Mouse (Mus musculus) CH12.LX (cell line): ENCODE measurements around the gene Degs2.

ENCODE experiments used
- CHD1 ChIP-seq: IDR thresholded peaks from 2 replicates; pipeline ENCODE4 v1.6.1; 2012; ENCODE audit warnings: low read depth, low read length, improper control_type of control experiment, inconsistent platforms
- CTCF ChIP-seq, 2 experiments: IDR thresholded peaks in 1 of 2; conservative IDR thresholded peaks in 1 of 2; 2 replicates each; pipeline ENCODE4 v1.5.1; 2011 to 2012; ENCODE audit warnings: low read depth in 2 of 2, low read length in 2 of 2, improper control_type of control experiment in 1 of 2, inconsistent platforms in 1 of 2, mild to moderate bottlenecking in 1 of 2, moderate library complexity in 1 of 2
- EP300 ChIP-seq: IDR thresholded peaks from 2 replicates; pipeline ENCODE4 v1.6.1; 2011; ENCODE audit warnings: low read length, improper control_type of control experiment
- KAT2A ChIP-seq: IDR thresholded peaks from 2 replicates; pipeline ENCODE4 v1.6.1; 2012; ENCODE audit warnings: low read length, improper control_type of control experiment, inconsistent platforms; ENCODE audit not compliant: insufficient replicate concordance
- MAX ChIP-seq: IDR thresholded peaks from 2 replicates; pipeline ENCODE4 v1.6.1; 2011; ENCODE audit warnings: low read length, improper control_type of control experiment
- MEF2A ChIP-seq: IDR thresholded peaks from 2 replicates; pipeline ENCODE4 v1.6.1; 2014; ENCODE audit warnings: low read depth, mild to moderate bottlenecking, inconsistent platforms, low read length, improper control_type of control experiment, borderline replicate concordance
- MXI1 ChIP-seq: IDR thresholded peaks from 2 replicates; pipeline ENCODE4 v1.6.1; 2011; ENCODE audit warnings: mild to moderate bottlenecking, low read depth, low read length, improper control_type of control experiment
- PAX5 ChIP-seq: IDR thresholded peaks from 2 replicates; pipeline ENCODE4 v1.6.1; 2012; ENCODE audit warnings: low read length, inconsistent platforms, mixed read lengths
- POLR2A ChIP-seq: IDR thresholded peaks from 2 replicates; pipeline ENCODE4 v1.6.1; 2011; ENCODE audit warnings: low read depth, mild to moderate bottlenecking, improper control_type of control experiment, low read length
- SIN3A ChIP-seq: IDR thresholded peaks from 2 replicates; pipeline ENCODE4 v1.6.1; 2012; ENCODE audit warnings: low read length, improper control_type of control experiment, inconsistent platforms
- UBTF ChIP-seq: IDR thresholded peaks from 2 replicates; pipeline ENCODE4 v1.6.1; 2012; ENCODE audit warnings: low read depth, mild to moderate bottlenecking, inconsistent platforms, low read length, improper control_type of control experiment, moderate library complexity
- USF2 ChIP-seq: conservative IDR thresholded peaks from 2 replicates; pipeline ENCODE4 v1.6.1; 2011; ENCODE audit warnings: low read depth, low read length, improper control_type of control experiment
- ZNF384 ChIP-seq: IDR thresholded peaks from 2 replicates; pipeline ENCODE4 v1.6.1; 2012; ENCODE audit warnings: low read depth, low read length, improper control_type of control experiment, inconsistent platforms

GRCm38 (mm10) chr12:108709386-108709785 is 7.3 kb upstream of the Degs2 start:
- no peak for TF ChIP-seq EP300
- no peak for TF ChIP-seq POLR2A
- no peak for TF ChIP-seq CTCF (conservative IDR thresholded peaks at IDR 0.05 in 1 of 2, IDR thresholded peaks at IDR 0.05 in 1 of 2; ENCODE audit: low read depth in 2 of 2, low read length in 2 of 2)
- TF ChIP-seq SIN3A: no peak
- TF ChIP-seq MEF2A: no peak
- no peak for TF ChIP-seq KAT2A
- TF ChIP-seq ZNF384: no peak
- no peak for TF ChIP-seq UBTF
- TF ChIP-seq MXI1: no peak
- no peak for TF ChIP-seq MAX
- no peak for TF ChIP-seq CHD1
- no peak for TF ChIP-seq PAX5
- no peak for TF ChIP-seq USF2
